Mouse (Mus musculus): ENCODE measurements around the gene Ftsj3. TPM values are rescaled to one million over a fixed set of nuclear protein-coding genes. Genes with fewer than 3 reads are reported as not detected.

Gene Ftsj3
- 67.3 and 71.4 TPM in 2 replicates for polyA plus RNA-seq (2014; fragmentation: Nextera tagmentation; extraction: Ambion mirVana)

- ATAC-seq (ENCODE audit: low FRiP score) (peak; percentile 96), DNase-seq (ENCODE audit: low spot score, missing footprints) (peak; percentile 99)
- H3K4me2 ChIP-seq: peak within 1 kb of the TSS; percentile 64
- H3K36me3 ChIP-seq (ENCODE audit: control insufficient read depth, insufficient read depth, low read length): peaks cover 9% of the 10 kb centered on the region
- H3K4me1 ChIP-seq (ENCODE audit: control insufficient read depth, insufficient read depth, low read length): peaks cover 15% of the 10 kb centered on the region
- peak within 1 kb of the TSS; percentile 86 for H3K9ac ChIP-seq (ENCODE audit: low read length)
- WGBS: under 1% methylated on average over 42 of the region's 42 CpGs
- no peaks in the 10 kb centered on the region for H3K27me3 ChIP-seq (ENCODE audit: control insufficient read depth, insufficient read depth, low read length)
- H3K9me3 ChIP-seq (ENCODE audit: control insufficient read depth, low read length): no peaks in the 10 kb centered on the region
- peak within 1 kb of the TSS; percentile 88 for H3K4me3 ChIP-seq (ENCODE audit: low read depth, low read length)
- peak within 1 kb of the TSS; percentile 60 for H3K27ac ChIP-seq (ENCODE audit: low read depth, low read length)
These were observed at the start of gene Ftsj3, which contains the start of gene Psmc5 for GRCm38 (mm10) chr11:106255685-106256451. Gene Ftsj3 (minus strand): TSS chr11:106256079. Gene Psmc5 (plus strand): TSS chr11:106256154.

GRCm38 (mm10) chr11:106305348-106306064 is 49.6 kb upstream of the Ftsj3 start:
- H3K9me3 ChIP-seq (ENCODE audit: control insufficient read depth, low read length): no peaks in the 10 kb centered on the region
- no peak overlapping the region for H3K9ac ChIP-seq (ENCODE audit: low read length)
- ATAC-seq (ENCODE audit: low FRiP score) (no peak), DNase-seq (ENCODE audit: low spot score, missing footprints) (no peak)
- no peak overlapping the region for H3K4me3 ChIP-seq (ENCODE audit: low read depth, low read length)
- no peak overlapping the region for H3K4me2 ChIP-seq
- H3K36me3 ChIP-seq (ENCODE audit: control insufficient read depth, insufficient read depth, low read length): no peaks in the 10 kb centered on the region
- no peaks in the 10 kb centered on the region for H3K27me3 ChIP-seq (ENCODE audit: control insufficient read depth, insufficient read depth, low read length)
- H3K4me1 ChIP-seq (ENCODE audit: control insufficient read depth, insufficient read depth, low read length): no peaks in the 10 kb centered on the region
- 87% methylated on average over 10 of the region's 10 CpGs for WGBS
- H3K27ac ChIP-seq (ENCODE audit: low read depth, low read length): no peak overlapping the region

GRCm38 (mm10) chr11:106302634-106303033 is 46.8 kb upstream of the Ftsj3 start:
- Histone ChIP-seq H3K4me3 (ENCODE audit: low read depth, low read length) (no peak overlapping the region), H3K36me3 (ENCODE audit: control insufficient read depth, insufficient read depth, low read length) (no peaks in the 10 kb centered on the region), H3K4me1 (ENCODE audit: control insufficient read depth, insufficient read depth, low read length) (no peaks in the 10 kb centered on the region), H3K9me3 (ENCODE audit: control insufficient read depth, low read length) (no peaks in the 10 kb centered on the region), H3K27me3 (ENCODE audit: control insufficient read depth, insufficient read depth, low read length) (no peaks in the 10 kb centered on the region), H3K27ac (ENCODE audit: low read depth, low read length) (no peak overlapping the region), H3K9ac (ENCODE audit: low read length) (no peak overlapping the region), H3K4me2 (no peak overlapping the region)
- WGBS: 25% methylated on average over 2 of the region's 2 CpGs
- ATAC-seq (ENCODE audit: low FRiP score) (no peak), DNase-seq (ENCODE audit: low spot score, missing footprints) (peak; percentile 95)

GRCm38 (mm10) chr11:106301765-106302164 is 45.9 kb upstream of the Ftsj3 start, which contains the start of gene Gh:
Gene Gh (minus strand): TSS chr11:106301865.
- Histone ChIP-seq H3K9me3 (ENCODE audit: control insufficient read depth, low read length) (no peaks in the 10 kb centered on the region), H3K36me3 (ENCODE audit: control insufficient read depth, insufficient read depth, low read length) (no peaks in the 10 kb centered on the region), H3K9ac (ENCODE audit: low read length) (no peak within 1 kb of the TSS; the same call in 1 of the 2 replicates), H3K27me3 (ENCODE audit: control insufficient read depth, insufficient read depth, low read length) (no peaks in the 10 kb centered on the region), H3K4me1 (ENCODE audit: control insufficient read depth, insufficient read depth, low read length) (no peaks in the 10 kb centered on the region), H3K27ac (ENCODE audit: low read depth, low read length) (no peak within 1 kb of the TSS), H3K4me3 (ENCODE audit: low read depth, low read length) (no peak within 1 kb of the TSS), H3K4me2 (no peak within 1 kb of the TSS)
- ATAC-seq (ENCODE audit: low FRiP score) (no peak), DNase-seq (ENCODE audit: low spot score, missing footprints) (no peak)
- WGBS: 87% methylated on average over 9 of the region's 9 CpGs

GRCm38 (mm10) chr11:106291861-106292260 is 36.0 kb upstream of the Ftsj3 start:
- Histone ChIP-seq H3K4me2 (no peak overlapping the region), H3K27me3 (ENCODE audit: control insufficient read depth, insufficient read depth, low read length) (no peaks in the 10 kb centered on the region), H3K4me1 (ENCODE audit: control insufficient read depth, insufficient read depth, low read length) (no peaks in the 10 kb centered on the region), H3K27ac (ENCODE audit: low read depth, low read length) (no peak overlapping the region), H3K9ac (ENCODE audit: low read length) (no peak overlapping the region), H3K4me3 (ENCODE audit: low read depth, low read length) (no peak overlapping the region), H3K9me3 (ENCODE audit: control insufficient read depth, low read length) (no peaks in the 10 kb centered on the region), H3K36me3 (ENCODE audit: control insufficient read depth, insufficient read depth, low read length) (no peaks in the 10 kb centered on the region)
- ATAC-seq (ENCODE audit: low FRiP score) (no peak), DNase-seq (ENCODE audit: low spot score, missing footprints) (peak; percentile 73)
- 84% methylated on average over 2 of the region's 2 CpGs for WGBS

GRCm38 (mm10) chr11:106290376-106290775 is 34.5 kb upstream of the Ftsj3 start:
- ATAC-seq (ENCODE audit: low FRiP score) (no peak), DNase-seq (ENCODE audit: low spot score, missing footprints) (no peak)
- Histone ChIP-seq H3K4me1 (ENCODE audit: control insufficient read depth, insufficient read depth, low read length) (no peaks in the 10 kb centered on the region), H3K4me3 (ENCODE audit: low read depth, low read length) (no peak overlapping the region), H3K9me3 (ENCODE audit: control insufficient read depth, low read length) (no peaks in the 10 kb centered on the region), H3K27me3 (ENCODE audit: control insufficient read depth, insufficient read depth, low read length) (no peaks in the 10 kb centered on the region), H3K36me3 (ENCODE audit: control insufficient read depth, insufficient read depth, low read length) (no peaks in the 10 kb centered on the region), H3K9ac (ENCODE audit: low read length) (no peak overlapping the region), H3K4me2 (no peak overlapping the region), H3K27ac (ENCODE audit: low read depth, low read length) (no peak overlapping the region)
- WGBS: 90% methylated on average over 5 of the region's 5 CpGs

- 76% methylated on average over 8 of the region's 8 CpGs for WGBS
- Histone ChIP-seq H3K9ac (ENCODE audit: low read length) (no peak overlapping the region), H3K9me3 (ENCODE audit: control insufficient read depth, low read length) (no peaks in the 10 kb centered on the region), H3K36me3 (ENCODE audit: control insufficient read depth, insufficient read depth, low read length) (no peaks in the 10 kb centered on the region), H3K4me2 (no peak overlapping the region), H3K4me1 (ENCODE audit: control insufficient read depth, insufficient read depth, low read length) (no peaks in the 10 kb centered on the region), H3K27ac (ENCODE audit: low read depth, low read length) (no peak overlapping the region), H3K4me3 (ENCODE audit: low read depth, low read length) (no peak overlapping the region), H3K27me3 (ENCODE audit: control insufficient read depth, insufficient read depth, low read length) (no peaks in the 10 kb centered on the region)
- ATAC-seq (ENCODE audit: low FRiP score) (no peak), DNase-seq (ENCODE audit: low spot score, missing footprints) (no peak)
These were observed 33.5 kb upstream of the Ftsj3 start for GRCm38 (mm10) chr11:106289369-106289768.

- no peaks in the 10 kb centered on the region for H3K36me3 ChIP-seq (ENCODE audit: control insufficient read depth, insufficient read depth, low read length)
- no peaks in the 10 kb centered on the region for H3K27me3 ChIP-seq (ENCODE audit: control insufficient read depth, insufficient read depth, low read length)
- DNase-seq (ENCODE audit: low spot score, missing footprints) (no peak), ATAC-seq (ENCODE audit: low FRiP score) (no peak)
- no peak overlapping the region for H3K27ac ChIP-seq (ENCODE audit: low read depth, low read length)
- 76% methylated on average over 11 of the region's 11 CpGs for WGBS
- no peaks in the 10 kb centered on the region for H3K4me1 ChIP-seq (ENCODE audit: control insufficient read depth, insufficient read depth, low read length)
- H3K4me3 ChIP-seq (ENCODE audit: low read depth, low read length): no peak overlapping the region
- no peak overlapping the region for H3K4me2 ChIP-seq
- H3K9ac ChIP-seq (ENCODE audit: low read length): no peak overlapping the region
- no peaks in the 10 kb centered on the region for H3K9me3 ChIP-seq (ENCODE audit: control insufficient read depth, low read length)
These were observed 31.1 kb upstream of the Ftsj3 start for GRCm38 (mm10) chr11:106286987-106287386.

GRCm38 (mm10) chr11:106286206-106286605 is 30.3 kb upstream of the Ftsj3 start:
- Histone ChIP-seq H3K27me3 (ENCODE audit: control insufficient read depth, insufficient read depth, low read length) (no peaks in the 10 kb centered on the region), H3K36me3 (ENCODE audit: control insufficient read depth, insufficient read depth, low read length) (no peaks in the 10 kb centered on the region), H3K9ac (ENCODE audit: low read length) (no peak overlapping the region), H3K4me1 (ENCODE audit: control insufficient read depth, insufficient read depth, low read length) (no peaks in the 10 kb centered on the region), H3K27ac (ENCODE audit: low read depth, low read length) (no peak overlapping the region), H3K4me3 (ENCODE audit: low read depth, low read length) (no peak overlapping the region), H3K4me2 (no peak overlapping the region), H3K9me3 (ENCODE audit: control insufficient read depth, low read length) (no peaks in the 10 kb centered on the region)
- DNase-seq (ENCODE audit: low spot score, missing footprints) (no peak), ATAC-seq (ENCODE audit: low FRiP score) (no peak)
- 89% methylated on average over 7 of the region's 7 CpGs for WGBS

Data from midbrain, embryonic 11.5 days (tissue).